Mouse (Mus musculus): ENCODE data around the gene Slc43a3. TPM values are rescaled to one million over a fixed set of nuclear protein-coding genes. Genes with fewer than 3 reads are reported as not detected.

Gene Slc43a3
- polyA plus RNA-seq, 1 experiment from 2014 or later, result 41.9 TPM

GRCm38 (mm10) chr2:84934649-84935007 lies 1.8 kb upstream of the Slc43a3 start:
- no peak overlapping the region for H3K27ac ChIP-seq (ENCODE audit: low read length)
- H3K9me3 ChIP-seq (replicated peaks; ENCODE audit: control insufficient read depth, low read length), result no peaks in the 10 kb centered on the region
- H3K4me1 ChIP-seq (ENCODE audit: control insufficient read depth, insufficient read depth, low read length), result peaks cover 20% of the 10 kb centered on the region
- no peak overlapping the region for H3K4me2 ChIP-seq (ENCODE audit: low read depth, low read length)
- ATAC-seq (ENCODE audit: insufficient read depth, low FRiP score), result no peak
- H3K27me3 ChIP-seq (ENCODE audit: control insufficient read depth, insufficient read depth, low read length), result no peaks in the 10 kb centered on the region
- H3K36me3 ChIP-seq (ENCODE audit: control insufficient read depth, insufficient read depth, low read length), result no peaks in the 10 kb centered on the region
- no peak overlapping the region for H3K4me3 ChIP-seq (replicated peaks; ENCODE audit: low read length)
- 74% methylated on average over 4 of the region's 4 CpGs for WGBS
- H3K9ac ChIP-seq (ENCODE audit: low read length), result no peak overlapping the region

- H3K4me2 ChIP-seq (ENCODE audit: low read depth, low read length), result no peak overlapping the region
- no peak overlapping the region for H3K9ac ChIP-seq (ENCODE audit: low read length)
- no peak for ATAC-seq (ENCODE audit: insufficient read depth, low FRiP score)
- no peak overlapping the region for H3K4me3 ChIP-seq (replicated peaks; ENCODE audit: low read length)
- peaks cover 20% of the 10 kb centered on the region for H3K4me1 ChIP-seq (ENCODE audit: control insufficient read depth, insufficient read depth, low read length)
- no peaks in the 10 kb centered on the region for H3K9me3 ChIP-seq (replicated peaks; ENCODE audit: control insufficient read depth, low read length)
- no peaks in the 10 kb centered on the region for H3K27me3 ChIP-seq (ENCODE audit: control insufficient read depth, insufficient read depth, low read length)
- 87% methylated on average over 5 of the region's 5 CpGs for WGBS
- H3K36me3 ChIP-seq (ENCODE audit: control insufficient read depth, insufficient read depth, low read length), result no peaks in the 10 kb centered on the region
- H3K27ac ChIP-seq (ENCODE audit: low read length), result no peak overlapping the region
Observed at GRCm38 (mm10) chr2:84935065-84935464, 1.3 kb upstream of the Slc43a3 start.

- Histone ChIP-seq H3K4me1 (ENCODE audit: control insufficient read depth, insufficient read depth, low read length) (peaks cover 20% of the 10 kb centered on the region), H3K4me2 (ENCODE audit: low read depth, low read length) (peak overlapping the region; percentile 67), H3K9me3 (replicated peaks; ENCODE audit: control insufficient read depth, low read length) (no peaks in the 10 kb centered on the region), H3K27ac (ENCODE audit: low read length) (peak overlapping the region; percentile 61), H3K27me3 (ENCODE audit: control insufficient read depth, insufficient read depth, low read length) (no peaks in the 10 kb centered on the region), H3K36me3 (ENCODE audit: control insufficient read depth, insufficient read depth, low read length) (no peaks in the 10 kb centered on the region), H3K4me3 (replicated peaks; ENCODE audit: low read length) (peak overlapping the region; percentile 57), H3K9ac (ENCODE audit: low read length) (peak overlapping the region; percentile 80)
- WGBS, result 45% methylated on average over 3 of the region's 3 CpGs
- no peak for ATAC-seq (ENCODE audit: insufficient read depth, low FRiP score)
Observed at GRCm38 (mm10) chr2:84937491-84938150, 1.2 kb downstream of the Slc43a3 start.

- Histone ChIP-seq H3K4me1 (ENCODE audit: control insufficient read depth, insufficient read depth, low read length) (peaks cover 20% of the 10 kb centered on the region), H3K27me3 (ENCODE audit: control insufficient read depth, insufficient read depth, low read length) (no peaks in the 10 kb centered on the region), H3K4me3 (replicated peaks; ENCODE audit: low read length) (peak overlapping the region; percentile 57), H3K9ac (ENCODE audit: low read length) (peak overlapping the region; percentile 35; the same call in 1 of the 2 replicates), H3K27ac (ENCODE audit: low read length) (peak overlapping the region; percentile 61), H3K4me2 (ENCODE audit: low read depth, low read length) (peak overlapping the region; percentile 67), H3K36me3 (ENCODE audit: control insufficient read depth, insufficient read depth, low read length) (no peaks in the 10 kb centered on the region), H3K9me3 (replicated peaks; ENCODE audit: control insufficient read depth, low read length) (no peaks in the 10 kb centered on the region)
- 53% methylated on average over 5 of the region's 5 CpGs for WGBS
- peak; percentile 68 for ATAC-seq (ENCODE audit: insufficient read depth, low FRiP score)
Observed at GRCm38 (mm10) chr2:84938249-84938946, 2.0 kb downstream of the Slc43a3 start.

GRCm38 (mm10) chr2:84939306-84939705 lies 2.9 kb downstream of the Slc43a3 start:
- Histone ChIP-seq H3K4me2 (ENCODE audit: low read depth, low read length) (no peak overlapping the region), H3K4me1 (ENCODE audit: control insufficient read depth, insufficient read depth, low read length) (peaks cover 20% of the 10 kb centered on the region), H3K36me3 (ENCODE audit: control insufficient read depth, insufficient read depth, low read length) (no peaks in the 10 kb centered on the region), H3K27ac (ENCODE audit: low read length) (no peak overlapping the region), H3K4me3 (replicated peaks; ENCODE audit: low read length) (no peak overlapping the region), H3K27me3 (ENCODE audit: control insufficient read depth, insufficient read depth, low read length) (no peaks in the 10 kb centered on the region), H3K9ac (ENCODE audit: low read length) (no peak overlapping the region), H3K9me3 (replicated peaks; ENCODE audit: control insufficient read depth, low read length) (no peaks in the 10 kb centered on the region)
- ATAC-seq (ENCODE audit: insufficient read depth, low FRiP score), result no peak
- 86% methylated on average over 3 of the region's 3 CpGs for WGBS

- ATAC-seq (ENCODE audit: insufficient read depth, low FRiP score), result no peak
- Histone ChIP-seq H3K9ac (ENCODE audit: low read length) (no peak overlapping the region), H3K36me3 (ENCODE audit: control insufficient read depth, insufficient read depth, low read length) (no peaks in the 10 kb centered on the region), H3K9me3 (replicated peaks; ENCODE audit: control insufficient read depth, low read length) (no peaks in the 10 kb centered on the region), H3K27me3 (ENCODE audit: control insufficient read depth, insufficient read depth, low read length) (no peaks in the 10 kb centered on the region), H3K4me2 (ENCODE audit: low read depth, low read length) (no peak overlapping the region), H3K4me1 (ENCODE audit: control insufficient read depth, insufficient read depth, low read length) (peaks cover 20% of the 10 kb centered on the region), H3K4me3 (replicated peaks; ENCODE audit: low read length) (no peak overlapping the region), H3K27ac (ENCODE audit: low read length) (no peak overlapping the region)
- WGBS, result 92% methylated on average over 6 of the region's 6 CpGs
Observed at GRCm38 (mm10) chr2:84939711-84940110, 3.3 kb downstream of the Slc43a3 start.

GRCm38 (mm10) chr2:84941332-84941731 lies 5.0 kb downstream of the Slc43a3 start:
- 78% methylated on average over 2 of the region's 2 CpGs for WGBS

GRCm38 (mm10) chr2:84941795-84942194 lies 5.4 kb downstream of the Slc43a3 start:
- Histone ChIP-seq H3K36me3 (ENCODE audit: control insufficient read depth, insufficient read depth, low read length) (no peaks in the 10 kb centered on the region), H3K9me3 (replicated peaks; ENCODE audit: control insufficient read depth, low read length) (no peaks in the 10 kb centered on the region), H3K27ac (ENCODE audit: low read length) (no peak overlapping the region), H3K4me3 (replicated peaks; ENCODE audit: low read length) (no peak overlapping the region), H3K4me1 (ENCODE audit: control insufficient read depth, insufficient read depth, low read length) (peaks cover 20% of the 10 kb centered on the region), H3K9ac (ENCODE audit: low read length) (no peak overlapping the region), H3K27me3 (ENCODE audit: control insufficient read depth, insufficient read depth, low read length) (no peaks in the 10 kb centered on the region), H3K4me2 (ENCODE audit: low read depth, low read length) (no peak overlapping the region)
- WGBS, result 93% methylated on average over 4 of the region's 4 CpGs
- no peak for ATAC-seq (ENCODE audit: insufficient read depth, low FRiP score)

More at GRCm38 (mm10) chr2:84941332-84941731, 5.0 kb downstream of the Slc43a3 start:
- H3K9ac ChIP-seq (ENCODE audit: low read length), result no peak overlapping the region
- H3K4me1 ChIP-seq (ENCODE audit: control insufficient read depth, insufficient read depth, low read length), result peaks cover 20% of the 10 kb centered on the region
- H3K9me3 ChIP-seq (replicated peaks; ENCODE audit: control insufficient read depth, low read length), result no peaks in the 10 kb centered on the region
- H3K27me3 ChIP-seq (ENCODE audit: control insufficient read depth, insufficient read depth, low read length), result no peaks in the 10 kb centered on the region
- ATAC-seq (ENCODE audit: insufficient read depth, low FRiP score), result no peak
- H3K27ac ChIP-seq (ENCODE audit: low read length), result no peak overlapping the region
- no peak overlapping the region for H3K4me3 ChIP-seq (replicated peaks; ENCODE audit: low read length)
- H3K36me3 ChIP-seq (ENCODE audit: control insufficient read depth, insufficient read depth, low read length), result no peaks in the 10 kb centered on the region
- H3K4me2 ChIP-seq (ENCODE audit: low read depth, low read length), result no peak overlapping the region

GRCm38 (mm10) chr2:84947154-84947771 lies 10.9 kb downstream of the Slc43a3 start:
- Histone ChIP-seq H3K9me3 (replicated peaks; ENCODE audit: control insufficient read depth, low read length) (no peaks in the 10 kb centered on the region), H3K4me1 (ENCODE audit: control insufficient read depth, insufficient read depth, low read length) (no peaks in the 10 kb centered on the region), H3K27me3 (ENCODE audit: control insufficient read depth, insufficient read depth, low read length) (no peaks in the 10 kb centered on the region), H3K4me3 (replicated peaks; ENCODE audit: low read length) (no peak overlapping the region), H3K27ac (ENCODE audit: low read length) (no peak overlapping the region), H3K4me2 (ENCODE audit: low read depth, low read length) (no peak overlapping the region), H3K9ac (ENCODE audit: low read length) (no peak overlapping the region), H3K36me3 (ENCODE audit: control insufficient read depth, insufficient read depth, low read length) (0 out of 2 replicates have a peak, but pooled peaks cover 3% of the 10 kb centered on the region)
- WGBS, result 81% methylated on average over 3 of the region's 3 CpGs
- ATAC-seq (ENCODE audit: insufficient read depth, low FRiP score), result no peak
